Mouse (Mus musculus): ENCODE data around the gene Cenpn. TPM values are rescaled to one million over a fixed set of nuclear protein-coding genes. Genes with fewer than 3 reads are reported as not detected.
A peak's percentile ranks its signal among the peaks of the same experiment; 100 is the strongest.

Gene Cenpn
- 30.7 and 33.0 TPM in 2 replicates for polyA plus RNA-seq (2015; fragmentation: Nextera tagmentation; extraction: Ambion mirVana)

GRCm38 (mm10) chr8:116921337-116922059 is at the start of gene Cenpn, which contains the start of gene Cmc2:
Cenpn (plus strand) TSS chr8:116921730.
Cmc2 (minus strand) TSS chr8:116921455.
- H3K36me3 ChIP-seq: peaks cover 4% of the 10 kb centered on the region; the same call in 1 of the 2 replicates
- peak within 1 kb of the TSS; percentile 72 for H3K4me2 ChIP-seq
- peak within 1 kb of the TSS; percentile 97 for H3K4me3 ChIP-seq (replicated peaks)
- no peaks in the 10 kb centered on the region for H3K9me3 ChIP-seq
- peaks cover 11% of the 10 kb centered on the region for H3K4me1 ChIP-seq
- WGBS: under 1% methylated on average over 57 of the region's 57 CpGs
- peak within 1 kb of the TSS; percentile 87 for H3K27ac ChIP-seq
- peak; percentile 95 for ATAC-seq (ENCODE audit: insufficient read depth, low FRiP score, low read depth)
- peak within 1 kb of the TSS; percentile 74 for H3K9ac ChIP-seq
- H3K27me3 ChIP-seq (replicated peaks): no peaks in the 10 kb centered on the region

DNA sequence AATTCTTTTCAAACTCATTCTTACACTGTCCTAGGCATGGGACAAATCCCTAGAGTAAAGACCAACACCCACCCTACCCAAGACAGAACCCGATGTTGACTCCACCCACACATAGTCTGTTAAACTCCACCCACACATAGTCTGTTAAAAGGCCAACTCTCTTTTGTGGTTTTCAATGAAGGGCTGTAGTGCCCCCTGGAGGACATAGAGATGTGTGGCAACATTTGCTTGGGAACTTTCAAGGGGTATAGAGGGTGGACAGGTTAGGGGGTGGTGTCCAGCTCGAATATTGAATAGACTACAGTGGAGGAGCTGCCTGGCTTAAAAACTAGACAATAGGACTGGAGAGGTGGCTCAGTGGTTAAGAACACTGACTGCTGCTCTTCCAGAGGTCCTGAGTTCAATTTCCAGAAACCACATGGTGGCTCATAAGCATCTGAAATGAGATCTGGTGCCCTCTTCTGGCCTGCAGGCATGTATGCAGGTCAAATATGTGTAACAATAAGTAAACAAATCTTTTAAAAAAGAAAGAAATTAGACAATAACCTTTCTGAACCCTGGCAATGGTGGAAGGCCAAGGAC is 48.7 kb upstream of the Cenpn start:
- Histone ChIP-seq H3K9me3 (no peaks in the 10 kb centered on the region), H3K4me1 (no peaks in the 10 kb centered on the region), H3K27me3 (replicated peaks) (no peaks in the 10 kb centered on the region), H3K4me3 (replicated peaks) (no peak overlapping the region), H3K4me2 (no peak overlapping the region), H3K27ac (no peak overlapping the region), H3K36me3 (no peaks in the 10 kb centered on the region), H3K9ac (no peak overlapping the region)
- WGBS: 77% methylated on average over 2 of the region's 2 CpGs
- ATAC-seq (ENCODE audit: insufficient read depth, low FRiP score, low read depth): no peak

DNA sequence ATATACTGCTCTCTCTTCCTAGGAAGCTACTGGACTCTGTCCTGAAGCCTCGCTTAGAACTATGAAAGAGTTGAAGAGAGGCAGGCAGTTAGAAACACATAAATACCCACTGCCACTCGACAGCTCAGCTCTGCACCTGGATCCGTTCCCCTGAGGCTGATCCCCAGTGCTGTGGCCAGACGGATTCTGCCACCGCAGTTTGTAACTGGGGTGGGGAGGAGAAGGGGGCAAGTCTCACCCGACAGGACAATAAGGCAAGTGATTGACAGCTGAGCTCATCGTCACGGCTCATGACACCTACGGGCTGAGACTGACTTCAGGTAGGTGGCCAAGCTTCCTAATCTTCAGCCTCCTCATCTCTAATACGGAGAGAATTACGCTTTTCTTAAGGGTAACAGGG is 47.9 kb upstream of the Cenpn start:
- ATAC-seq (ENCODE audit: insufficient read depth, low FRiP score, low read depth): no peak
- H3K9ac ChIP-seq: no peak overlapping the region
- no peaks in the 10 kb centered on the region for H3K4me1 ChIP-seq
- no peaks in the 10 kb centered on the region for H3K36me3 ChIP-seq
- H3K4me2 ChIP-seq: no peak overlapping the region
- no peak overlapping the region for H3K4me3 ChIP-seq (replicated peaks)
- 79% methylated on average over 11 of the region's 11 CpGs for WGBS
- H3K9me3 ChIP-seq: no peaks in the 10 kb centered on the region
- no peak overlapping the region for H3K27ac ChIP-seq
- H3K27me3 ChIP-seq (replicated peaks): no peaks in the 10 kb centered on the region

DNA sequence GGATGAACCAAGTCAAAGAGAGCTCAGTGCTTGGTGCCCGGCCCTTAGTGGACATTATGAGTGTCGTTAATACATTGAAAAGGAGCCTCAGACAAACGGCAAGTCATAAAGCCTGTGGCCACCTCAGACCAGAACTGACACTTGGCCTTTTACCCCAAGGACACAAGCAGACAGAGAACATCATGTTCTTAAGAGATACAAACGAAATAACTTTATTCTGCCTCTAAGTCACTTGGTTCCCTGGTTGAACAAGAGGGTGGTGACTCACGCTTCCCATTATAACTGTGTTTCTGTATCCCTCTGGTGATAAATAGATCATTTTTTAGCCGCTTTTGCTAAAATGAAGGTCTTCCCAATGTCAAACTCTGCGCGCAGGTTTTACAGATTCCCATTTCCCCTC is 47.5 kb upstream of the Cenpn start:
- 80% methylated on average over 8 of the region's 8 CpGs for WGBS
- no peaks in the 10 kb centered on the region for H3K27me3 ChIP-seq (replicated peaks)
- ATAC-seq (ENCODE audit: insufficient read depth, low FRiP score, low read depth): no peak
- H3K4me2 ChIP-seq: no peak overlapping the region
- H3K27ac ChIP-seq: no peak overlapping the region
- no peaks in the 10 kb centered on the region for H3K36me3 ChIP-seq
- H3K4me1 ChIP-seq: no peaks in the 10 kb centered on the region
- H3K9ac ChIP-seq: no peak overlapping the region
- no peak overlapping the region for H3K4me3 ChIP-seq (replicated peaks)
- H3K9me3 ChIP-seq: no peaks in the 10 kb centered on the region

DNA sequence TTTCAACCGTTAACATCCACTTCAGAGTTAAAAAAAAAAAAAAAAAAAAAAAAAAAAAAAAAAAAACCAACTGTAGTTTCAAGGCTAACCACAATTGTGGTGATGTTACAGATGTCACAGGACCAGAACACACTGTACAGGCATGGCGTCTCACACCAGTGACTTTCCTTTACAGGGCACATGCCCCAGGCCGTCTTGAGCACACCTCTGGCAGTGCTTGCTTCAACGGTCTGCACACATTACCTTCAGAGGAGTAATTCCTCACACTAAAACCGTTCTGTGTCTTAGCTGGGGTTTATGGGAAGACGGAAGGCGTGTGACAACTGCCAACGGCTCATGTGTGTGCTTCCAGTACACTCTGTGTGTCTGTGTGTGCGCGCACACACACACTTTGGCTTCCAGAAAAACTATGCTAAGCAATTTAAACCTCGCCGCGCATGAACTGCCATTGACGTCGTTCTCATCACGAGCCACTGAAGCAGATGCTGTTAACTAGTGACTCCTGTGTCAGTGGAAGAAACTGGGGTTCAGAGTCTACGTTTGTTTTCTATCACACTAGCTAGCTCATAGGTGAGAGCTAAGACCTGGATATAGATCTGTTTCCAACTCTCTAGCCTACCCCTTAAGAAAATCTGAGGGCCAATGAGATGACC is 45.6 kb upstream of the Cenpn start:
- H3K27me3 ChIP-seq (replicated peaks): no peaks in the 10 kb centered on the region
- no peaks in the 10 kb centered on the region for H3K9me3 ChIP-seq
- no peaks in the 10 kb centered on the region for H3K36me3 ChIP-seq
- H3K4me2 ChIP-seq: no peak overlapping the region
- no peak overlapping the region for H3K27ac ChIP-seq
- H3K4me3 ChIP-seq (replicated peaks): no peak overlapping the region
- 83% methylated on average over 17 of the region's 17 CpGs for WGBS
- no peaks in the 10 kb centered on the region for H3K4me1 ChIP-seq
- ATAC-seq (ENCODE audit: insufficient read depth, low FRiP score, low read depth): no peak
- H3K9ac ChIP-seq: no peak overlapping the region

DNA sequence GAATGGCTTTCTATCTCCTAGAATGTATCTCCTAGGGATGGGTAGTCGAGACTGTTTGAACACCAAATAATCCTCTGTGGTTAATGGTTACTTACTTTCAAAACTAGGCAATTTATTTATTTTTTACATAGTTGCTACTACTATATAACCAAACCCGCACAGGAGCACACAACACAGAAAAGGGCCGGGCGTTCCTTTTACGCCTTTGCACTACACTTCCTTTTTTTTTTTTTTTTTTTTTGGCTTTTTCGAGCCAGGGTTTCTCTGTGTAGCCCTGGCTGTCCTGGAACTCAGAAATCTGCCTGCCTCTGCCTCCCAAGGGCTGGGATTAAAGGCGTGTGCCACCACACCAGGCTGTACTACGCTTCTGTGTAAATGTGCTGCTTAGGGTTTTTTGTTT is 40.1 kb upstream of the Cenpn start:
- Histone ChIP-seq H3K4me3 (replicated peaks) (no peak overlapping the region), H3K9me3 (no peaks in the 10 kb centered on the region), H3K27ac (no peak overlapping the region), H3K9ac (no peak overlapping the region), H3K27me3 (replicated peaks) (no peaks in the 10 kb centered on the region), H3K36me3 (no peaks in the 10 kb centered on the region), H3K4me1 (no peaks in the 10 kb centered on the region), H3K4me2 (no peak overlapping the region)
- ATAC-seq (ENCODE audit: insufficient read depth, low FRiP score, low read depth): no peak
- 86% methylated on average over 8 of the region's 8 CpGs for WGBS

- no peak for ATAC-seq (ENCODE audit: insufficient read depth, low FRiP score, low read depth)
- WGBS: 64% methylated on average over 4 of the region's 4 CpGs
- H3K9me3 ChIP-seq: no peaks in the 10 kb centered on the region
- H3K4me2 ChIP-seq: no peak overlapping the region
- H3K27me3 ChIP-seq (replicated peaks): no peaks in the 10 kb centered on the region
- H3K4me3 ChIP-seq (replicated peaks): no peak overlapping the region
- no peaks in the 10 kb centered on the region for H3K4me1 ChIP-seq
- H3K27ac ChIP-seq: no peak overlapping the region
- H3K9ac ChIP-seq: no peak overlapping the region
- 0 out of 2 replicates have a peak, but pooled peaks cover 3% of the 10 kb centered on the region for H3K36me3 ChIP-seq
Measured at GRCm38 (mm10) chr8:116887813-116888212, 33.7 kb upstream of the Cenpn start.

DNA sequence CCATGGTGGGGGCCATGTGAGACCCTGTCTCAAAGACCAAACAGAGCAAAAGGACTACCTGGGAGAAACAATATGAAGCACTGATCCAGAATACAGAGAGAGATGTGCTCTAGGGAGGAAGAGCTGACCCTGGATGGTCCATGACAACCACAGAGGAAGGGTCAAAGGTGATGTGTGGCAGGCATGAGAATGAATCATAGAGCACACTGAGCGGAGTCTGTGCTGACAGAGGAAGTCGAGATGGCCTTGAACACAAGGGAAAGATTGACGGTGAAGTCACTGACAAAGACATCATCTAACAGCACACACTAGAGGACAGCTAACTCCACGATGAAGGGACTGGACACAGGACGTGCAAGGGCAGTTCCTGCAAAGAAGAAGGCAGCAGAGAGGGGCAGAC is 30.1 kb upstream of the Cenpn start:
- Histone ChIP-seq H3K27me3 (replicated peaks) (no peaks in the 10 kb centered on the region), H3K4me2 (no peak overlapping the region), H3K9ac (no peak overlapping the region), H3K36me3 (0 out of 2 replicates have a peak, but pooled peaks cover 3% of the 10 kb centered on the region), H3K9me3 (peaks cover 3% of the 10 kb centered on the region; the same call in 1 of the 2 replicates), H3K4me1 (no peaks in the 10 kb centered on the region), H3K4me3 (replicated peaks) (no peak overlapping the region), H3K27ac (no peak overlapping the region)
- WGBS: 83% methylated on average over 5 of the region's 5 CpGs
- no peak for ATAC-seq (ENCODE audit: insufficient read depth, low FRiP score, low read depth)

DNA sequence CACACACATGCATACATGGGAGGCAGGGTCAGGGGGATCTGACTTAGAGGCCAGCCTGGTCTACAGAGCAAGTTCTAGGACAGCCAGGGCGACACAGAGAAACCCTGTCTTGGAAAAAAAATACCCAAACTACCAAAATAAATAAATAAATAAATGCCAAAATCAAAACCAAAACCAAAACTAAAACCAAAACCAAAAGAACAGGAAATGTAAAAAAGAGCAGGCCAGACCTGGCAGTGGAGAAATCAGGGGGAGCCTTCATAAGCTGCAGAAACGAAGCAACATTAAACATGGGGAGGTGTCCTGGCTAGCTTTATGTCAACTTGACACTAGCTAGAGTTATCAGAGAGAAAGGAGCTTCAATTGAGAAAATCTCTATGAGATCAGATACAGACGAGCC is 29.4 kb upstream of the Cenpn start:
- Histone ChIP-seq H3K27me3 (replicated peaks) (no peaks in the 10 kb centered on the region), H3K4me3 (replicated peaks) (no peak overlapping the region), H3K9me3 (peaks cover 3% of the 10 kb centered on the region; the same call in 1 of the 2 replicates), H3K4me2 (no peak overlapping the region), H3K9ac (no peak overlapping the region), H3K27ac (no peak overlapping the region), H3K36me3 (0 out of 2 replicates have a peak, but pooled peaks cover 3% of the 10 kb centered on the region), H3K4me1 (no peaks in the 10 kb centered on the region)
- WGBS: 85% methylated on average over 3 of the region's 3 CpGs
- ATAC-seq (ENCODE audit: insufficient read depth, low FRiP score, low read depth): no peak

DNA sequence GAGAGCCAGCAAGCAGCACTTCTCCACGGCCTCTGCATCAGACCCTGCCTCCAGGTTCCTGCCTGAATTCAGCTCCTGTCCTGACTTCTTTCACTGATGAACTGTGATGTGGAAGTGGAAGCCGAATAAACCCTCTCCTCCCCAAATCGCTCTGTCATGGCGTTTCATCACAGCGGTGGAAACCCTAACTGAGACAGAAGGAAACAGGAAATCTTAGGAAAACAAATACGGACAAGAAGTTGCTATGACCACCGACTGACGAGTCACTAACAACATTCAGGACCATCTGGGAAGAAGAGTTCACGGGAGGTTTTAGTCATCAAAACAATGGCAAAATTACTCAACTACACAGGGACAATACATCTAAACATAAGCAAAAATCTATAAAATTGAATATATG is 28.9 kb upstream of the Cenpn start:
- no peaks in the 10 kb centered on the region for H3K4me1 ChIP-seq
- H3K27me3 ChIP-seq (replicated peaks): no peaks in the 10 kb centered on the region
- H3K27ac ChIP-seq: no peak overlapping the region
- no peak overlapping the region for H3K4me2 ChIP-seq
- H3K9me3 ChIP-seq: peaks cover 3% of the 10 kb centered on the region; the same call in 1 of the 2 replicates
- no peak overlapping the region for H3K9ac ChIP-seq
- 73% methylated on average over 9 of the region's 9 CpGs for WGBS
- no peak for ATAC-seq (ENCODE audit: insufficient read depth, low FRiP score, low read depth)
- H3K4me3 ChIP-seq (replicated peaks): no peak overlapping the region
- 0 out of 2 replicates have a peak, but pooled peaks cover 3% of the 10 kb centered on the region for H3K36me3 ChIP-seq

DNA sequence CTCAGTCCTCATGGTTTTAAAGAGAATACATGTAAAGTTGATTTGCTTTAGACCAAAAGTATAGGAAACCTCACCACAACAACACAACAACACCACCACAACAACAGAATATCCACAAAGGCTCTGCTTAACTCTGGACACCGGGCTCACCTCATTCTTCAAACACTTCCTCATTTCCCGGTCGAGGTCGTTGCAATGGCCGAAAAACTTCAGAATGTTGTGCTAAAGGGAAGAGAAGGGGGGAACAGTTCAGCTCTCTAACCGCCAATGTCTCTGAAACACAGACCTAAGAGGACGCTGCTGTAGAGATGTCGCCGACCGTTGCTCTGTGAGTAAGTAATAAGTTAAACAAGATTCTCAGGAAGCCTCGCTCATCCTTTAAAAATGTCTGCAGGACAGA is 27.6 kb upstream of the Cenpn start:
- 65% methylated on average over 11 of the region's 11 CpGs for WGBS

GRCm38 (mm10) chr8:116895521-116895920 is 26.0 kb upstream of the Cenpn start:
- H3K9me3 ChIP-seq: peaks cover 3% of the 10 kb centered on the region; the same call in 1 of the 2 replicates
- no peak overlapping the region for H3K4me3 ChIP-seq (replicated peaks)
- H3K4me2 ChIP-seq: no peak overlapping the region
- H3K36me3 ChIP-seq: no peaks in the 10 kb centered on the region
- no peak overlapping the region for H3K27ac ChIP-seq
- H3K4me1 ChIP-seq: no peaks in the 10 kb centered on the region
- no peaks in the 10 kb centered on the region for H3K27me3 ChIP-seq (replicated peaks)
- no peak overlapping the region for H3K9ac ChIP-seq
- no peak for ATAC-seq (ENCODE audit: insufficient read depth, low FRiP score, low read depth)
- WGBS: 81% methylated on average over 6 of the region's 6 CpGs

More for the DNA sequence above, 27.6 kb upstream of the Cenpn start:
- no peaks in the 10 kb centered on the region for H3K27me3 ChIP-seq (replicated peaks)
- H3K9me3 ChIP-seq: peaks cover 3% of the 10 kb centered on the region; the same call in 1 of the 2 replicates
- no peak overlapping the region for H3K4me2 ChIP-seq
- no peak overlapping the region for H3K4me3 ChIP-seq (replicated peaks)
- no peak overlapping the region for H3K27ac ChIP-seq
- no peak for ATAC-seq (ENCODE audit: insufficient read depth, low FRiP score, low read depth)
- H3K9ac ChIP-seq: no peak overlapping the region
- no peaks in the 10 kb centered on the region for H3K36me3 ChIP-seq
- H3K4me1 ChIP-seq: no peaks in the 10 kb centered on the region

Measured in stomach, embryonic 15.5 days (tissue).